ENCODE assay signal across 1 mouse cellular context in genomic region chr2:164497691-164498268, GRCm38 (mm10).
TF ChIP-seq lines count a peak whose summit lies in the region.

No protein-coding gene starts in this region.

TF ChIP-seq in CH12.LX, 34 proteins besides CTCF, POLR2A, EP300 and RAD21 (continued from another document):
- TF ChIP-seq MYC (IDR thresholded peaks at IDR 0.05; ENCODE audit: low read depth, low read length) (no peak), MAZ (IDR thresholded peaks at IDR 0.05; ENCODE audit: low read depth, low read length) (no peak), ZC3H11A (IDR thresholded peaks at IDR 0.05; ENCODE audit: low read depth, low read length) (no peak), MAX (IDR thresholded peaks at IDR 0.05; ENCODE audit: low read length) (no peak), POLR2AphosphoS2 (IDR thresholded peaks at IDR 0.05; ENCODE audit: low read depth, low read length) (no peak), IRF4 (IDR thresholded peaks at IDR 0.05; ENCODE audit: low read depth, low read length) (no peak), NELFE (IDR thresholded peaks at IDR 0.05; ENCODE audit: low read depth, low read length) (no peak)
